Mouse (Mus musculus) fat pad, adult 2 months (tissue): Measurements from ENCODE around the gene Ern1.

Experiments used
- DNase-seq: peaks from one replicate; pipeline ENCODE4 v3.0.0-alpha.2; 2011; ENCODE audit warnings: low read depth, low spot score; ENCODE audit errors: extremely low read depth

Gene Ern1

DNA sequence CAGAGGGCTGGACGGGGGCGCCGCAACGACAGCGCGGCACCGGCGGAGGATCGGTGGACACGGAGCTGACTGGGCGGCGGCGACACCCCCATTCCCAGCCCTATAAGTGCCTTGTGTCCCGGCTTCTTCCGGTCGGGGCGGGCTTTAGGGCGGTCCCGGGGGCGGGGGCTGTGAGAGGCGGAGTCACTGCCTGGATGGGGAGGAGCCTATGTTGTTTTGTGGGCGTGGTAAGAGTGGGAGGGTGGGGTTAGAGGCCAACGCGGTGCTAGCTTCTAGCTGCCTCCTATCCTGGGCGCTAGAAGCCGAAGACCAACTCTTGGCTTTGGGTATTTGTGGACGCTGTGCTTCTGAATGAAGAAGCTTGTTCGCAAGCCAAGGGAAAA is at the start of gene Ern1:
Gene Ern1 (minus strand): TSS at position 120 of the 383 bp plus-strand sequence.
- no peak for DNase-seq

DNA sequence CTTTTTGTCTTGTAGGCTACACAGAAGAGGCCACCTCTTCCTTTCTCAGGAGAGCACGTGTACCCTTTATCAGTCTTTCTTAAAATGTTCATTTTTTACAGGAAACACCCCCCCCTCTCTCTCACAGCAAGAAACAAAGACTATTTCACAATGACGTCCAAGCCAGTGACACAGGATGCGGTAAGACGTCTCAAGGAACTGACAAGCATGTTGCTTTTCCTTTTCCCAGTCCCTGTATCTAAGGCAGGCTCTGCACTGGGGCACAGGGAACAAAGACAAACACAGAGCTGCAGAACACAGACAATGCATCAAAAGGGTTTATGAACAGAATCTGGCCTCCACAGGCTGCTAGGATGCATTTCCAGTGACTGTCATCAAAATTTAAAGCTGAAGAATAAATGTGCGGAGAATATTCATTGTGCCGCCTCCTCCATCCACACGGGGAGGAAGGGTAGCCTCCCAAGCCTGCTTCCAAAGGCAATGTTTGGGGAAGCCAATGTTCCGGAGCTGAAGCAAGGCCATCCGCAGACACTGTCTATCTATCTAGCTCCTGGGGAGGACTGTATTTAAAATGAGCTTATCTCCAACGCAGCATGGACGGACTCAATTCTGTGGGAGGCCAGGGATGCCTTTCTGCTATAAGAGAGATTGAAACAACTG is 48.7 kb upstream of the Ern1 start:
- no peak for DNase-seq

DNA sequence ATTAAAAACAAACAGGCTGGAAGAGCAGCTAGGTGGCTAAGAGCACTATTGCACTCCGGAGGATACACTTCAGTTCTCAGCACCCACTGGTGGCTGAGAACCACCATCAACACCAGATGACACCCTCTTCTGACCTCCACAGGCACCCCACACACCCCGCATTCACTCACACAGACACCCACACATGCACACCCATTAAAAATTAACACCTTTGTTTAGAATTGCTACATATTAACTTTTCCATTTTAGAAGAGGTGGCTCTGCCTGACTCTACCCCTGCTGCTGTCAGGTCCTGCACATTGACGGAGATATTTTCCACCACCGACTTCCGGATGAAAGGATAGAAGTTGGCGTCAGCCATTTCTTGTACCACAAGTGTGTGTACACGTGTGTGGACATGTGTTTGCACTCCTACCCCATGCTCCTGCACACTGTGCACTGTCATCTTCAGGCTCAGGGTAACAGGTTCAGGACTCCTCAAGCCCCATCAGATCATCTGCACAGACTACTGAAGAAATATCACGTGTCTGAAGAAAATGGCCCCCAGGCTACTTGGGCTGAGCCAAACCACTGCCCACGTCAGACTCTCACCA is 48.1 kb upstream of the Ern1 start:
- no peak for DNase-seq

DNA sequence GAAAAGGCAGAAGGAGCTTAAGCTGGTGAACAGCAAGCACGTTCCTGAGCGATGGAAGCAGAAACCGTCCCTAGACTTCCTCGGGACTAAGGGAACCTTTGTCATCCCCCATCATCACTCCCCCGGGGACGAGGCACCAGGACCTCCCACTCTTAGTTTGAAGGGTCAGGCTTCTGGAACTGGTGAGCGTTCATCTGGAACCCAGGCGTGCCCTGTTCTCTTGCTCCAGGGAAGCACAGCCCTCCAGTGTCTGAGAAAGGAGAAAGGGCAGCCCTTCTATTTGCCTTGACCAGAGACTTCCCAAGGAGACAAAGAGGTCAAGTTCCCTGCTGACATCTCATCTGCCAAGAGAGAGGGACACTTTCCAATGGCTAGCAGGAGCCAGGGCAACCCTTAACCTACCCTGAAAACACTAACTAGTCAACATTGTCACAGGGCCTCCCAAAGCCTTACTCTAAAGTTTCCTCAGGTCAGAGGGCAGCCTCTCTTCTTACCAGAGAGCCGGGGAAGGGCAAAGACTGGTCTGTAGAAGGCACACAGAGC is 44.7 kb upstream of the Ern1 start:
- DNase-seq, result no peak

DNA sequence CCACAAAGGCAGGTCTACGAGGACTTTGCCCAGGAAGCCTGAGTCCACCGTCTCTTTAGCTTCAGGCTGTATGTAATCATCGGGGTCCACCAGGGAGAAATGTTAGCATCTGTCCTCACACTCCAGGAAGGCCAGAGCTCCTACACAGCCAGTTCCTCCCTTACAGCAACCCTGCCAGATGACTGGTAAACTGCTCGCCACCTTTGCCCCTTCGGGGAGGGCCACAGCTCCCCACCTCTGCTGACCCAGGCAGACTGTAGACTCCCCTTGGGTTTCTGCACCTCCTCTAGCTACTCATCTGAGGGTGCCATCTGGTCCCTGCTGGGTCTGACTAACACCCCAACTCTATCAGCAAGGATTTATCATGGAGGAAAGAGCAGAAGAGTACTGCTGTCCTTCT is 42.1 kb upstream of the Ern1 start:
- DNase-seq, result no peak

DNA sequence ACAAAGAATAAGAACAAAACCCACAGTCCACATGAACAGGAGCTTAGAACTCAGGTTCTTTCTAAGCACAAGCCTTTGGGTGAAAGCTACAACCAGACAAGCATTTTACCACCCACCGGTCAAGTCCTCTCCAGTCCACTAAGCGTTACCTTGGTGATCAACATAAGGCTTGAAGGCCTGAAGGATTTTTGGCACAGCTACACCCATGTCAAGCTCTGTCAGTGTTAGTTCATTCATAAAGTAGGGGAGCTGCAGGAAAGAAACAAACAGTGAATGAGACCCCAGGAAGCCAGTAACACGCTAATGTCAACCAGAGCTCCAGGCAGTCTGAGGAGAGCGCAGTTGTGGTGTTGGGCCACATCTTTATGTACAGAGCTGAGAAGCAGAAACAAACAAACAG is 41.5 kb upstream of the Ern1 start:
- no peak for DNase-seq

DNA sequence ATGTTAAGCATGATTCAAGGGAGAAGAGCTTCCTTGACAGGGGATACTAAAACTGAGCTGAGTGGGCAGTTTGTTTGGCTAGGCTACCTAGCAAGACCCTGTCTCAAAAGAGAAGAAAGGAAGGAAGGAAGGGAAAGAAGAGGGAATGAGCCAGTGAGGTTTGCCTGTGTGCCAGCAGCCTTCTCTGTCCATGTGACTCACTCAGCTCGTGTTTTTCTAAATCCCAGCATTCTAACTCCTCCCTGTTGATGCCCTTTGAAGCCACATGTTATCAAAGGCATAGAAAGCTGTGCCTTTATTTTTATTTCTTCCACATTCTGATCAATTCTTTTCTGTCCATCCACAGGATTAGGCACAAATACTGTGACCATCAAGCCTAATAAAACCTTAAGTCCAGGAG is 40.3 kb upstream of the Ern1 start:
- no peak for DNase-seq

DNA sequence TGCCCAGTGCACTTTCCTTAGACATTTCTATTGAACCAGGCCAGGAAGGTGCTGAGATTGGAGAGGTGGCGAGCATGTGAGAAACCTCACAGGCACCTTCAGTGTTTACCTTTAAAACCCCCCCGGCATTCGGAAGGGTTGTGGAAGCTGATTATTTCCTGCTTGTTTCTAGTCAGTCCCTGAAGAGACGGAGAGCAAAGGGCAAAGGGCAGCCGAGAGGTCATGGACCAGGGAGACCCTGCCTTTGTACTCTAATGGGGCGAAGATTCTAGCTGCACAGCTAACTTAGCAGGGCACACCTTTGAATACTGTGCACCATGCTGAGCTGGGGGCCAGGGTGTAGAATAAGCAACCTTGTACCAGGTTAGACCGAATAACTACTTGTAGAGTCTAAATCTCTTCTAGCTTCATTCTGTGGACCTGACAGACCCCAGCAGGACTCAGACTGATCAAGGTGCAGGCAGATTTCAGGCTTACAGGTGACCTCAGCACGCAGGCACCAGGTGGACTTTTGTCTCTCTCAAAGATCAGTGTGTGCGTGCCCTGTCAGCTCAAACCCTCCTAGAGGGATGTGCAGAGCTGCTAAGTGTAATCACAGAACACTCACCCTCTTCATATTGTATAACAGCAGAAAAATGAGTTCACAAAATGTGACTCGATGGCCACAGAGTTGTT is 39.6 kb upstream of the Ern1 start:
- DNase-seq, result no peak

DNA sequence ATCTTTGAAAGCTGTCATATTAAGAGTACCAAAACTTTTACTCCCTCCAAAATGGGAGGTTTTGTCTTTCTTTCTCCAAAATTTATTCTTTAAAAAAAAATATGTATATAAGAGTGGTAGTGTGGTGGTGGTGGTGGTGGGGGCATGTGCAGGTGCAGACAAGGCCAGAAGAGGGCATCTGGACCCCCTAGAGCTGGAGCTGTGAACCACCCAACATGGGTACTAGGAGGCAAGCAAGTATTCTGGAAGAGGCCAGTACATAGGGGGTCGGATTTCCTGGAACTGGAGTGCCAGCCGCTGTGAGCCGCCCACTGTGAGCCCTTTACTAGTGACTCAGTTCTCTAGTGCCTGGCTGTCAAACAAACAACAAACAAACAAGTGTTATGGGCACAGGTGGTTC is 34.9 kb upstream of the Ern1 start:
- no peak for DNase-seq

DNA sequence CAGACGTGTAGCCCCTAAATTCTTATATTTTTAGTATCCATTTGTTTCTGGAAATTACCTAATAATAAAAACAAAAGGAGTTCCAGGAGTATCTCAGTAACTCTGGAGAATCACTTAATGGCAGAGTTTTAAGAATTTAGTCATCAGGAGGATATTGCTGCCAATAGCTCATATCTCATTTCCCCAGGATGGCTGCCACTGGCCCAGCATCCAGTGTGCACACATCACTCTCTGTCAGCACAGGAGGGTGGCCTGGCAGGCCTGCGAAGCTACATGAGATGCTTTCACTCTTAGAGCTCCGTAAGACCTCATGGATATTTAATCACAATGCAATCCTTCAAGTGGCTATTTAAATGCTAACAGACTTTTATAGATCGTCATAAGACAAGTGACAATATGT is 34.0 kb upstream of the Ern1 start:
- no peak for DNase-seq

DNA sequence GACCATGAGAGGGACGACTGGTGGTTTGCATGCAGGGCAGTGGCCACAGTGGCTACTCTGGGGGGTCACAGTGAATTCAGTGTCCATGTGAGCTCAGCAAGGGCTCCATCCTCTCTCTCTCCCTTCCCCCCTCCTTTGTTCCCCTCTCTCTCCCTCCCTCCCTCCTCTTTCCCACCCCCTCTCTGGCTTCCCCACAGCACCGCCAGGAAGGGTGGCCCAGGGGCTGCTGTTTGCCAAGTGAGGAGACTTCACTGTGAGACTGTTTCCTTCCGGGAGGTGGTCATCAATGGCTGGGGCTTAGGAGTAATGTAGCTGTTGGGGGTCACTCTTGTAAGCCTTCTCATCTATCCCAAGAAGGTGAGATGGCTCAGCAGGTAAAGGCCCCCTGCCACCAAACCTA is 32.8 kb upstream of the Ern1 start:
- no peak for DNase-seq

DNA sequence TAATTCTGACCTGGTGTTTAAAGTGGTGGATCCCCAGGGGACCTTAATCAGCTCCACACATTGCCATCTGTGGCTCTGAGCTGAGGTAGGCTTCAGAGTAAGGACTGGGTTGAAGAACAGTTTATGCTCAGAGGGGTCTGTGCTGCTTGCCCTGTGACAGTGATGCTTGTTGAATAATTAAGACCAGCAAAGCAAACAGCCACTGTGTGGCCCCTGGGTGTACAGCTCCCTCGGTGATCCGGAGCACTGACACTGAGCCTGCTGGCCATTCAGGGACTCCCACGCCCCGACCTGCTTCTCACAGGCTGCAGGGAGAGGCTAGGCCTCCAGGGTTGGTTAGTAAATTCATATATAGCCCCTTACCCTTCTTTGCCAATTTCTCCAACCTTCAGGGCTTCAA is 31.9 kb upstream of the Ern1 start:
- DNase-seq, result no peak

DNA sequence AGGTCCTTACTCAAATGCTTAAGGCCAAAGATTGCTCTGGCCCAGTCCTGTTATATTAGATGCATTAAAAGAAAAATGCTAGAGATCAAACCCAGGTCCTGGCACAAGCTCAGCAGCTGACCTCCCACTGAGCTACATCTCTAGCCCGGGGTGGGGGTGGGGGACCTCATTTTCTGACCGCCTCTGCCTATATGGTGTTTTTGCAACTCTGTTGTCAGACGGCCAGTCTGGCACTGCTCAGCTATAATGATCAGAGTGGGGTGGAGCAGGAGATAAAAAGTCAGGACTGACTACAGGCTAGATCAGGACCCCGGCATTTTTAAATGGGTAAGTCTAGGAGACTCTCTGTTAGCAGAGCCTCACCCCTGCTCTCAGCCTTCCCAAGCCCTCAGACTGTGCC is 30.7 kb upstream of the Ern1 start:
- DNase-seq, result no peak

DNA sequence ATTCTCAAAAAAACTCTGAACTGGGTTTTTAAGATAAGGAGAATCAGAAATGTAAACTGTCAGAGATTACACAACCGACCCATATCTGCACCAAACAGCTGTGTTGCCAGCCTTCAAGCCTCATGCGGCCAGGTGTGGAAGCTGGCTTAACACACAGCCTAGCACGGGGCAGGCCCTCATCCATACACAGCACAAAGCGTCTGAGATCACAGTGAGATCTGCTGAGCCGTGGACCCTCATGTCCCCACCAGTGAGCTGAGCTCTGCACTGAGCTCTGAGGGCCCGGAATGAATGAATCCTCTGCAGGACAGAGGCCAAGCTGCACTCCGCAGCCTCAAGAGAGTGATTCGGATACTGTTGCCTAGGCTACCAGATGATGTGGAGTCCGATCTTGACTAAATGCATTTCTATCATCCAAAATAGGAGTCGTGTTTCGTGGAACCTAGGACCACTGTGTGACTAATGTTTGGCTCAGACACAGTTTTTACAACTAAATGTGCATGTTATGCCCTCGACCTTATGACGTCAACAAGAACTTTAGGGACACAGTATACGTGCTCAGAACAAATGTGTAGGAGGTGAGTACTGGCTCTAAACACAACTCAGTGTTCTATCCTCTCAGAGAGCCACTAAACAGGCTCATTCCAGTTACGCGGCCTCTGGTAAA is 27.6 kb upstream of the Ern1 start:
- DNase-seq, result no peak

DNA sequence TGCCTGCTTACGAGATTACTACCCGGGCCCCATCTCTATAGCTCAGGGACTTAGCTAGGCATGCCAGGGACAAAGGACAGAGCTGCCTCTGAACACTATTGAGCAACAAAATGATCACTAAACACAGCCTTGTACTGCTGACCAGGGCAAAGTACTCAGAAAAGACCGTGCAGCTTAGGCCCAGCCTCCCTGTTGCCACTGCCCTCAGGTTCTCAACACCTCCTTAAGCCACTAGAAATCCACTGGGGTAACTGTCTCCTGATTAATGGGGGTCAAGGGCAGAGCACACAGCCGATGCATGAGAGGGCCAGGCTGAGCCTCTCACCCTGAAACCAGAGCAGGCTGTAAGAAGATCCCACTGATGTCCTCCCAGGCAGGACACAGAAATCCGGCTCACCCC is 26.8 kb upstream of the Ern1 start:
- no peak for DNase-seq

DNA sequence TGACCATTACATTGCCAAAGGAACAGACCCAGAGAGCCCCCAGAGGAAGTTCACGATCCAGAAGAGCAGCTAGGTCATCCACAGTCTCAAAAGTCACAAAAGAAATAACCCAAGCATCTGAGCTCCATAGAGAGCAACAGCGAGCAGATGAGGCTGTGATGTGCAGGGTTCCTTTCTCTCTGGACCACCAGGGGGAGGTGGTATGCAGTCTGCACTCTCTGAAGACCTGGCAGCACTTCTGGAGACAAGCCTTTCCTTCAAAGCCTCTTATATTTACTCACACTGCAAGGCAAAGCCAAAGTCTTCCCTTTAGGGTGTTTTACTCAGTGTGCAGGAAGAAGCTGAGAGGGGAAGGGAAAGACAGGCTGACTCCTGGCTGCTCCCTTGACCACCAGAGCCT is 25.5 kb upstream of the Ern1 start:
- DNase-seq, result no peak

DNA sequence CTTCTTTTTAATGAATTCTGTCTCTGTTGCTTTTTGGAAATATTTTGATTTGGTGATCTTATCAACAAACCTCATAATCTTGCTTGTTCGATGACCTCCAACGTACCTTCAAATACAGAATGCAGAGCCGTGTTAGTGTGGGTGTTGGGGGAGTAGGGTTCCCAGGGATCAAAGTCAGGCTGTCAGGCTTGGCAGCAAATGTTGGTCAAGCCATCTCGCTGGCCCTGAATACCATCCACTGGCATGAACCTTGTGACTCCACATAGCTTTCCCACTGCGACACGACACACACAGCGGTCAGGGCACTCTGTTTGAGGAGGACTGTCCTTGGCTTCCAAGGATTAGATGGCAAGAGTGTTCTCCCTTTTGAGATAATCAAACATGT is 24.3 kb upstream of the Ern1 start:
- DNase-seq, result no peak

DNA sequence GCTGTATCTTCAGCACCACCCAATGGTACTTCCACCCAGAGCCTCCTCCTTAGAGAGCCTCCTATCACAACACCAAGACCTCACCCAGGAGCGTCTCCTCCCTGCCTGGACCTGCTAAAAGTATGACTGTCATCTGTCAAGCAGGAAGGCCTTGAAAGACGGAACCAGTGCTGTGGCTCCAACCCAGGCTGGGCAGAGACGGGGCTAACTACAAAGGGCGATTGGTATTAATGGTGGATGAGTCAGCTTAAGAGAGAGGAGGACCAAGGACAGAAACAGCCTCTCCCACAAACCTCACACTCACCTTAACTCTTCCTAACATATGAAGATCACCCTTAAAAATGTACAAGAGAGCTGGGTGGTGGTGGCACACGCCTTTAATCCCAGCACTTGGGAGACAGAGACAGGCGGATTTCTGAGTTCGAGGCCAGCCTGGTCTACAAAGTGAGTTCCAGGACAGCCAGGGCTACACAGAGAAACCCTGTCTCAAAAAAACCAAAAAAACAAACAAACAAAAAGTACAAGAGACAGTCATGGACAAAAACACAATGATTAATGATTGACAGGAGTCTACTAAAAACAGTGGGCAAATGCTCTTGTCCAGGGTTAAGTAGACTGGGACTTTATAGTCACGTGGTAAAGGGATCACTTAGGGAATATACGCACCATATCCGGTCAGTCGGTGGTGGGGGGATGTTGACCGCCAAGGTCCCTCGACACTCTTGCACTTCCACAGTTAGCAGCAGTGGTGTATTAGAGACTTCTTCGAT is 23.8 kb upstream of the Ern1 start:
- no peak for DNase-seq

DNA sequence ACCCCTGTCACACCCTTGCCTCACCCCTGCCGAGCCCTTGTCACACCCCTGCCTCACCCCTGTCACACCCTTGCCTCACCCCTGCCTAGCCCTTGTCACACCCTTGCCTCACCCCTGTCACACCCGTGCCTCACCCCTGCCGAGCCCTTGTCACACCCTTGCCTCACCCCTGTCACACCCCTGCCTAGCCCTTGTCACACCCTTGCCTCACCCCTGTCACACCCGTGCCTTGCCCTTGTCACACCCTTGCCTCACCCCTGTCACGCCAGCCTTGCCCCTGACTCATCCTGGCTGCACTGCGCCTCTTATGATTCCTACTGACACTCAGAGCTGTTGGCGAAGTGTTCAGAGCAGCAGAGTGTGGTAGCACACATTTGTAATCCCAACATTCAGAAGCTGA is 20.0 kb upstream of the Ern1 start:
- no peak for DNase-seq

DNA sequence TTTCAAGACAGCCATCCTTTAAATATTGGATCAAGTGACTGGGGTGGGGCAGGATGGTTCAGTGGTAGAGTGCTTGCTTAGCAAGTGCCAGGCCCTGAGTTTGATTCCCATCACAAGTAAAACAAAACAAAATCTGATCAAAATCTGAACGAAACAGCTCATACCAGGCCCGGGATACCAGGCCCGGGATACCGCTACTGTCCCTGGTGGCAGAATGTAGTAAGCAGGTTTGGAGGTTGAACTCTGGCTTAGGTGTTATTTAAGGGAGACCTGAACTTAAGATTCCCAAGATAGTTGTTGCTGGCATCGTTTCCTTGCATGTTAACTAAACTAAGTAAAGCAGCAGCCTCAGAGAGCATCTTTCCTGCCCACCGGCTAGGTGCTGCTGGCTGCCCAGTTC is 18.6 kb upstream of the Ern1 start:
- no peak for DNase-seq

DNA sequence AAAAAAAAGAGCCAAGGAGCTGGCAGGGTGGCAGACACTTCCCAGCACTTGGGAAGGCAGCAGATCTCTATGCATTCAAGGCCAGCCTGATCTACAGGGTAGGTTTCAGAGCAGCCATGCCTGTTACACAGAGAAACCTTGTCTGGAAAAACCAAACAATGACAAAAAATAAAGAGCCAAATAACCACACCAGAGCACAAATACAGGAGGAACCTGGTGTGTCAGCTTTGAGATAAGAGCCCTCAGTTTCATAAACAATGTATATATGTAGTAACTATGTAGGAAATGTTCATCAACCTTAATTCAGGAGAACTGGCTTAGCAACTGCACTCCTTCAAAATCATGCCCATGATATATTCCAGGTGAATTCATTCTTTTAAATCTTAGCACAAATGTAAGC is 16.5 kb upstream of the Ern1 start:
- DNase-seq, result no peak
